Mouse (Mus musculus): ENCODE results near the gene Tagap.

- TF ChIP-seq CTCF (IDR thresholded peaks at IDR 0.05; ENCODE audit: borderline replicate concordance, insufficient read depth, low read depth, low read length) = no peak
- no peak for TF ChIP-seq POLR2A (IDR thresholded peaks at IDR 0.05; ENCODE audit: borderline replicate concordance, insufficient read depth, low read length)
Measured at GRCm38 (mm10) chr17:7889026-7889425, 36.8 kb upstream of the Tagap start.

All from cerebellum, adult 2 months (tissue).